Mouse (Mus musculus): Measurements from ENCODE around the gene Pdrg1.

DNA sequence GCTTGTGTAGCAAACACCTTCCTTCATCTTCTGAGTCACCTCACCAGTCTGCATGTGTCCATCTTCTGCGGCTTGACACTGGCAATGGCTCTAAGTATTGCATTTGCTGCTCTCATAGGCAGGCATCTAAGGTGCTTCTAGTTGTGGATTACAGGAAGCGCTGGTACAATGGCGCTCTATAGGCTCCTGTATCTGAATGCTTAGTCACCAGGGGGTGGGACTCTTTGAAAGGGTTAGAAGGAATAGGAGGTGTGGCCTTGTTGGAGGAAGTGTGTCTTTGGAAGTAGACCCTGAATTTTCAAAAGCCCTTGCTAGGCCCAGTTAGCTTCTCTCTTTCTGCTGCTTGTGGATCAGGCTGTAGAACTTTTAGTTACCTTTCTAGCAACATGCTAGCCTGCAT, 5.9 kb upstream of the Pdrg1 start:
- no peak for TF ChIP-seq POLR2A (IDR thresholded peaks at IDR 0.05; ENCODE audit: borderline replicate concordance, insufficient read depth, low read length)
- no peak for TF ChIP-seq CTCF (IDR thresholded peaks at IDR 0.05; ENCODE audit: borderline replicate concordance, insufficient read depth, low read depth, low read length)
